Mouse (Mus musculus) E14TG2a.4 (cell line): ENCODE measurements around the gene Ctdsp2.

Experiments
- CTCF ChIP-seq: conservative IDR thresholded peaks from 2 replicates; pipeline ENCODE4 v1.5.1; 2014; ENCODE audit warnings: low read length
- NANOG ChIP-seq: IDR thresholded peaks from 2 replicates; pipeline ENCODE4 v1.6.1; 2014; ENCODE audit warnings: borderline replicate concordance, low read length, mixed read lengths

DNA sequence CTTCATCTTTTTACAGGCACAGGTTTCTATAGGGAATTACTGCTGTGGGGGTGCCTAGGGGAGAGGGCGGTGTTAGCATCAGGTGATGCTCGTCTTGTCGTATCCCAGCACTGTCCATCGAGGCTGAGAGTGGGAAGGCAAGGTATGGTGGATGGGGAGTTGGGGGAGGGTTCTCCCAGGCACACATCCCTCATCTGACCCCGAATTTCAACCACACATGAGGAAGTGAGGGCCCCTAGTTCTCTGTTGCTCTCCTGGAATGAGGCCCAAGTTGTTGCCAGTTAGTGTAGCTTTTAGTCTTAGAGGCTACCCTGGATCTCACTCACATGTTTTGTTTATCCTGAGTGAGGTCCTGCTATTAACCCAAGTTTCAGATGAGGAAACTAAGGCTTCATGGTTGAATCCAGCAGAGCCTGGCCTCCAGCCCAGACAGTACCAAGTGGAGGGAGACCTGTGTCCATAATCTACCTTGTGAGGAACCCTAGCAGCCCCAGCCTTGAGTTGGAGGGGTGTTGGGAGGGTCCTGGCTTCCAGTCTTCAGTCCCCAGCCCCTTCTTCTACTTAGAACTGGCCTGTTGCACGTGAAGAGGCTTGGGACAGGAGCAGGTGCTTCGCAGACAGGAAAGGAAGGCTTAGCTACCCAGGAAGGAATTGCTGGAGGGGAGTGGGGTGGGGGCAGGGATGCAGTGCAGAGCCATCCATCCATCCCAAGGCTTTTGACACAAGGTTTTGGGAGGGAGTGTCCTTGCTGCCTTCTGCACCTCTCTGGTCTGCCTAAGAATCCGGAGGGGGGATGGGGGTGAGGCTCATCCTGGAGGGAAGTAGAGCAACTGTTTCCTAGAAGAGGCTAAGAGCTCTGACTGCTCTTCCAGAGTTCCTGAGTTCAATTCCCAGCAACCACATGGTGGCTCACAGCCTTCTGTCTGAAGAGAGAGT, 8.9 kb downstream of the Ctdsp2 start:
- TF ChIP-seq CTCF (no peak), NANOG (no peak)
